Mouse (Mus musculus) neural tube, embryonic 14.5 days (tissue): Measurements from ENCODE around the gene Aspg. TPM values are rescaled to one million over a fixed set of nuclear protein-coding genes. Genes with fewer than 3 reads are reported as not detected.

Experiments
- ATAC-seq: fragments of 200-750 bp; cut with Nextera tagmentation; 2 replicates; pipeline ENCODE4 v1.8.0; 2017; ENCODE audit warnings: low read depth, mild to moderate bottlenecking, moderate TSS enrichment, moderate library complexity
- H3K27ac ChIP-seq: fragments of 300-500 bp; sonication (generic); 2 replicates; pipeline ENCODE4 v1.5.1; 2014; ENCODE audit warnings: low read depth, mild to moderate bottlenecking, control low read depth, low read length, moderate library complexity, mixed read lengths
- H3K27me3 ChIP-seq: fragments of 300-500 bp; sonication (generic); 2 replicates; pipeline ENCODE4 v1.6.1; 2014; ENCODE audit warnings: low read length; ENCODE audit not compliant: control insufficient read depth, insufficient read depth
- H3K36me3 ChIP-seq: fragments of 300-500 bp; sonication (generic); 2 replicates; pipeline ENCODE4 v1.6.1; 2014; ENCODE audit warnings: low read length, mixed read lengths; ENCODE audit not compliant: control insufficient read depth, insufficient read depth
- H3K4me1 ChIP-seq: fragments of 300-500 bp; sonication (generic); 2 replicates; pipeline ENCODE4 v1.6.1; 2014; ENCODE audit warnings: low read length; ENCODE audit not compliant: control insufficient read depth, insufficient read depth
- H3K4me2 ChIP-seq: fragments of 300-500 bp; sonication (generic); 2 replicates; pipeline ENCODE4 v1.6.1; 2014; ENCODE audit warnings: mild to moderate bottlenecking, low read depth, low read length, control low read depth
- H3K4me3 ChIP-seq: fragments of 300-500 bp; sonication (generic); 2 replicates; pipeline ENCODE4 v1.5.1; 2014; ENCODE audit warnings: low read depth, low read length, control low read depth, mixed read lengths
- H3K9ac ChIP-seq: fragments of 300-500 bp; sonication (generic); replicated peaks from 2 replicates; pipeline ENCODE4 v1.6.1; 2014; ENCODE audit warnings: low read depth, mild to moderate bottlenecking, control low read depth, low read length, mixed read lengths
- H3K9me3 ChIP-seq: fragments of 300-500 bp; sonication (generic); 2 replicates; pipeline ENCODE4 v1.6.1; 2016; ENCODE audit warnings: low read length; ENCODE audit not compliant: control insufficient read depth
- WGBS: fragments of 180-500 bp; shearing (Covaris S2); extraction: QIAGEN DNeasy Blood & Tissue Kit; methylation state at CpG from one replicate; pipeline ENCODE4 v1.1.7; 2014; 5-methylcytosine and 5-hydroxymethylcytosine counted together
- polyA plus RNA-seq: library from polyadenylated mRNA; unstranded; fragments of >200 nt; fragmentation: Nextera tagmentation; extraction: Ambion mirVana; gene quantifications from 2 replicates; pipeline ENCODE4 v1.2.1, GENCODE M21; 2014

Gene Aspg
- polyA plus RNA-seq, 1 experiment from 2014 or later: 0.23 TPM

GRCm38 (mm10) chr12:112143116-112143832 is 36.8 kb downstream of the Aspg start:
- Histone ChIP-seq H3K9me3 (no peaks in the 10 kb centered on the region), H3K4me2 (peak overlapping the region; percentile 85), H3K36me3 (no peaks in the 10 kb centered on the region), H3K9ac (peak overlapping the region; percentile 63), H3K27ac (no peak overlapping the region; the same call in 1 of the 2 replicates), H3K27me3 (peaks cover 31% of the 10 kb centered on the region), H3K4me3 (peak overlapping the region; percentile 47), H3K4me1 (peaks cover 18% of the 10 kb centered on the region)
- no peak for ATAC-seq
- WGBS: 4% methylated on average over 14 of the region's 14 CpGs

GRCm38 (mm10) chr12:112143833-112144201 is 37.3 kb downstream of the Aspg start:
- under 1% methylated on average over 47 of the region's 52 CpGs for WGBS
- Histone ChIP-seq H3K36me3 (no peaks in the 10 kb centered on the region), H3K27ac (peak overlapping the region; percentile 60), H3K27me3 (peaks cover 31% of the 10 kb centered on the region), H3K4me3 (peak overlapping the region; percentile 47), H3K9ac (peak overlapping the region; percentile 63), H3K4me1 (peaks cover 18% of the 10 kb centered on the region), H3K4me2 (peak overlapping the region; percentile 85), H3K9me3 (no peaks in the 10 kb centered on the region)
- no peak for ATAC-seq

GRCm38 (mm10) chr12:112144377-112145115 is 38.1 kb downstream of the Aspg start:
- peak overlapping the region; percentile 47 for H3K4me3 ChIP-seq
- H3K9ac ChIP-seq: peak overlapping the region; percentile 63
- H3K27ac ChIP-seq: peak overlapping the region; percentile 60
- peaks cover 31% of the 10 kb centered on the region for H3K27me3 ChIP-seq
- H3K4me1 ChIP-seq: peaks cover 18% of the 10 kb centered on the region
- H3K36me3 ChIP-seq: no peaks in the 10 kb centered on the region
- no peaks in the 10 kb centered on the region for H3K9me3 ChIP-seq
- WGBS: 1% methylated on average over 46 of the region's 46 CpGs
- H3K4me2 ChIP-seq: peak overlapping the region; percentile 85
- ATAC-seq: no peak

- no peaks in the 10 kb centered on the region for H3K36me3 ChIP-seq
- H3K9me3 ChIP-seq: no peaks in the 10 kb centered on the region
- H3K4me2 ChIP-seq: peak overlapping the region; percentile 85
- H3K4me1 ChIP-seq: peaks cover 21% of the 10 kb centered on the region
- peak; percentile 62 for ATAC-seq
- peaks cover 31% of the 10 kb centered on the region for H3K27me3 ChIP-seq
- under 1% methylated on average over 37 of the region's 37 CpGs for WGBS
- peak overlapping the region; percentile 63; the same call in 1 of the 2 replicates for H3K9ac ChIP-seq
- 0 out of 2 replicates have a peak overlapping the region, but pooled peaks have one; percentile 5 for H3K27ac ChIP-seq
- peak overlapping the region; percentile 47 for H3K4me3 ChIP-seq
Observed at GRCm38 (mm10) chr12:112145211-112145874, 38.9 kb downstream of the Aspg start.

GRCm38 (mm10) chr12:112145875-112146651 is 39.6 kb downstream of the Aspg start, which contains the start of gene Kif26a:
Gene Kif26a (plus strand): TSS chr12:112146208.
- Histone ChIP-seq H3K27ac (peak within 1 kb of the TSS; percentile 34; the same call in 1 of the 2 replicates), H3K9ac (peak within 1 kb of the TSS; percentile 63), H3K4me1 (peaks cover 22% of the 10 kb centered on the region), H3K36me3 (no peaks in the 10 kb centered on the region), H3K27me3 (peaks cover 31% of the 10 kb centered on the region), H3K4me2 (peak within 1 kb of the TSS; percentile 85), H3K4me3 (peak within 1 kb of the TSS; percentile 47), H3K9me3 (no peaks in the 10 kb centered on the region)
- peak; percentile 36 for ATAC-seq
- under 1% methylated on average over 63 of the region's 68 CpGs for WGBS

- H3K9me3 ChIP-seq: no peaks in the 10 kb centered on the region
- WGBS: 30% methylated on average over 5 of the region's 5 CpGs
- H3K9ac ChIP-seq: peak overlapping the region; percentile 51
- peaks cover 22% of the 10 kb centered on the region for H3K4me1 ChIP-seq
- no peaks in the 10 kb centered on the region for H3K36me3 ChIP-seq
- ATAC-seq: no peak
- peak overlapping the region; percentile 47 for H3K4me3 ChIP-seq
- H3K27me3 ChIP-seq: peaks cover 28% of the 10 kb centered on the region
- H3K27ac ChIP-seq: no peak overlapping the region
- H3K4me2 ChIP-seq: peak overlapping the region; percentile 85
Observed at GRCm38 (mm10) chr12:112147365-112147764, 40.9 kb downstream of the Aspg start.

GRCm38 (mm10) chr12:112150011-112150410 is 43.5 kb downstream of the Aspg start:
- ATAC-seq: no peak
- Histone ChIP-seq H3K36me3 (no peaks in the 10 kb centered on the region), H3K4me2 (peak overlapping the region; percentile 23; the same call in 1 of the 2 replicates), H3K27ac (no peak overlapping the region), H3K4me1 (peaks cover 17% of the 10 kb centered on the region), H3K9me3 (no peaks in the 10 kb centered on the region), H3K4me3 (no peak overlapping the region), H3K9ac (no peak overlapping the region), H3K27me3 (peaks cover 8% of the 10 kb centered on the region)
- WGBS: 60% methylated on average over 7 of the region's 7 CpGs

GRCm38 (mm10) chr12:112151244-112151979 is 44.9 kb downstream of the Aspg start:
- H3K4me2 ChIP-seq: no peak overlapping the region
- no peak overlapping the region for H3K27ac ChIP-seq
- WGBS: 53% methylated on average over 12 of the region's 12 CpGs
- no peaks in the 10 kb centered on the region for H3K36me3 ChIP-seq
- H3K27me3 ChIP-seq: peaks cover 3% of the 10 kb centered on the region; the same call in 1 of the 2 replicates
- peaks cover 20% of the 10 kb centered on the region for H3K4me1 ChIP-seq
- no peak overlapping the region for H3K4me3 ChIP-seq
- ATAC-seq: no peak
- H3K9me3 ChIP-seq: no peaks in the 10 kb centered on the region
- H3K9ac ChIP-seq: no peak overlapping the region
